Mouse (Mus musculus): ENCODE measurements at regions not wholly inside any gene's neighbourhood (a gene's known extent, or its start where the extent isn't known, plus 50 kb on each side); places are given as distances from the start of the nearest gene placed in this dataset.

GRCm38 (mm10) chr12:35846905-35847610 lies 78.4 kb upstream of the Agr3 start:
- TF ChIP-seq CTCF (IDR thresholded peaks at IDR 0.05; ENCODE audit: low read depth), result no peak
- no peak for TF ChIP-seq EP300 (IDR thresholded peaks at IDR 0.05; ENCODE audit: low read depth)

All from heart, postnatal 0 days (tissue).